Mouse (Mus musculus) cerebellum, adult 2 months (tissue): ENCODE data around the gene Cltc. TPM values are rescaled to one million over a fixed set of nuclear protein-coding genes. Genes with fewer than 3 reads are reported as not detected.

Experiments
- DNase-seq, 2 experiments: peaks; one replicate each; pipeline ENCODE4 v3.0.0; 2021
- H3K27ac ChIP-seq: fragments of 200-500 bp; 2 replicates; pipeline ENCODE4 v1.5.1; 2012; ENCODE audit warnings: low read length, control low read depth, inconsistent platforms; ENCODE audit not compliant: insufficient read depth
- H3K27me3 ChIP-seq: fragments of 200-500 bp; 2 replicates; pipeline ENCODE4 v1.6.1; 2012; ENCODE audit warnings: inconsistent platforms, mild to moderate bottlenecking, low read length, moderate library complexity; ENCODE audit not compliant: control insufficient read depth, insufficient read depth
- H3K4me1 ChIP-seq: fragments of 200-500 bp; 2 replicates; pipeline ENCODE4 v1.6.1; 2011; ENCODE audit warnings: low read length; ENCODE audit not compliant: control insufficient read depth, insufficient read depth
- H3K4me3 ChIP-seq: fragments of 200-500 bp; replicated peaks from 2 replicates; pipeline ENCODE3; 2011; ENCODE audit warnings: mild to moderate bottlenecking, low read depth, low read length, control low read depth; ENCODE audit not compliant: insufficient read depth
- CTCF ChIP-seq: fragments of 200-500 bp; IDR thresholded peaks from 2 replicates; pipeline ENCODE4 v1.5.1; 2011; ENCODE audit warnings: low read depth, mild to moderate bottlenecking, control low read depth, low read length, moderate library complexity, borderline replicate concordance; ENCODE audit not compliant: insufficient read depth
- POLR2A ChIP-seq: fragments of 200-500 bp; IDR thresholded peaks from 2 replicates; pipeline ENCODE4 v1.6.1; 2011; ENCODE audit warnings: low read length, control low read depth, borderline replicate concordance; ENCODE audit not compliant: insufficient read depth
- WGBS: fragments of 180-500 bp; shearing (Covaris S2); methylation state at CpG from one replicate; pipeline ENCODE4 v1.1.7; 2018; 5-methylcytosine and 5-hydroxymethylcytosine counted together
- polyA plus RNA-seq: library from polyadenylated mRNA; depleted of rRNA; stranded (reverse); fragments of >200 nt; gene quantifications from 2 replicates; pipeline ENCODE4 v1.2.3, GENCODE M21; 2012

The Cltc gene
- polyA plus RNA-seq, 1 experiment: 465 TPM

DNA sequence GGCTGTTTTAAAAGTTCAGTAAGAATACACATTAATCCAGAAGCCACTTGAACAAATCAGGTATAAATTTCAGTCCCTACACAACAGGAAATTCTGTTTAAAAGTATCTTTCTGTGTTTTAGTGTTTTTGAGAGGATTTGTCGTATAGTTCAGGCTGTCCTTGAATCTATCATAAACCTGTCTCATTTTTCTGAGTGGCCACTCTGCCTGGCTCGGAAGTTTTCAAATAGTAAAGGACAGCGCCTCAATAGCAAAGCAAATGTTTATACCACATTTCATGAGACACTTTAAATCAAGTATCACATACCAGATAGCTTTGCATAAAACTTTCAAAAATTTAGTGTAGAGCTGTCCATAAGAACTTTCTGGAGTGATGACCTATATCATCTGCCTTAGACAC, 39.0 kb downstream of the Cltc start:
- TF ChIP-seq CTCF (no peak), POLR2A (no peak)
- no peak overlapping the region for H3K27ac ChIP-seq
- DNase-seq: no peak
- no peaks in the 10 kb centered on the region for H3K4me1 ChIP-seq
- no peak overlapping the region for H3K4me3 ChIP-seq
- 96% methylated on average over 3 of the region's 3 CpGs for WGBS
- H3K27me3 ChIP-seq: no peaks in the 10 kb centered on the region

DNA sequence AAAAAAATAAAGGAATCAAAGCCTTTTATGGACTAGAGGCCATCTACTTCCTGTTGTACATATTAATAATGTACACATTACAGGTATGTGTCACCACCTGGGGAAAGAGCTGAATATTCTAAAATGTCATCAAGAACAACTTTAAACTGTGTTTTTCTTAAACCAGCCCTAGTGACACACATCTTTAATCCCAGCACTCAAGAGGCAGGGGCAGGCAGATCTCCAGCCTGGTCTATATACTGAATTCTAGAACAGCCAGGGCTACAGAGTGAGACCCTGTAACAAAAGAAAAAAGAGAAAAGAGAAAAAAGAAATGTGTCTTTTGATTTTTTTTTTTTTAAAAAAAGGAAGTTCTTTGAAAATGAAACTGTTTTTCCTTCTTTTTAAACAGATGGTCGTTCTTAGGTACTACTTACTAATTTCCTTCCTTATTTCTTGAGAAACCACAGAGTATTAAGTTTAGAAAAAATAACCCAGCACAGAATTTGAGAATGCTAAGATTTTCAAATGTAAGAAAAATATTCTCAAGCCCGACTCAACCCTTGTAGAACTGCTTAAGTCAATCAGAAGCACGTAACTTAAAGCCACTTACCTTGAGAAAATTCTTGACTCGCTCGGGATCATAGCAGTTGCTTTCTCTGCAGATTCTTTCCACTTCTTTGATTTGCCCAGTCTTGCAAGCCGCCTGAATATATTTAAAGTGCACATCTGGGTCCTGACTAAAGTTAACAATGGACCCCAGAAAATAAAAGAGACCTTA, 39.9 kb downstream of the Cltc start:
- Histone ChIP-seq H3K4me3 (no peak overlapping the region), H3K27me3 (no peaks in the 10 kb centered on the region), H3K4me1 (no peaks in the 10 kb centered on the region), H3K27ac (no peak overlapping the region)
- no peak for TF ChIP-seq POLR2A
- TF ChIP-seq CTCF: no peak
- WGBS: 93% methylated on average over 6 of the region's 6 CpGs
- DNase-seq: no peak

DNA sequence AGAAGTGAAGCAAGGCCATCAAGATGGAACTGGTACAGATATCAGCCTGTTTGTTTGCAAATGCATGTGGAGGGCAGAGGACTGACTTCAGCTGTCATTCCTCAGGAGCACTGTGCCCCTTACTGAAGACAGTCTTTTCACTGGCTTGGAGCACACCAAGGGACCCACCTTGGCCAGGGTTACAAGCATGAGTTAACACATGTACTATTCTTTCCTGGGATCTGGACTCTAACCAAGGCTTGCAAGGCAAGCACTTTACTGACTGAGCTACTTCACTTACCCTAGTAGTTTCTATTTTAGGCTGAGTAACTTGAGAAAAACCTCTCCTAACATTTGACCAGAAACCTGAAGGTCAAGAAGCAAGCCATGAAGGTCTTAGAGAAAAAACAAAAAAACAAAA, 42.8 kb downstream of the Cltc start:
- Histone ChIP-seq H3K4me1 (no peaks in the 10 kb centered on the region), H3K4me3 (no peak overlapping the region), H3K27ac (no peak overlapping the region), H3K27me3 (no peaks in the 10 kb centered on the region)
- TF ChIP-seq POLR2A: no peak
- TF ChIP-seq CTCF: no peak
- no peak for DNase-seq

DNA sequence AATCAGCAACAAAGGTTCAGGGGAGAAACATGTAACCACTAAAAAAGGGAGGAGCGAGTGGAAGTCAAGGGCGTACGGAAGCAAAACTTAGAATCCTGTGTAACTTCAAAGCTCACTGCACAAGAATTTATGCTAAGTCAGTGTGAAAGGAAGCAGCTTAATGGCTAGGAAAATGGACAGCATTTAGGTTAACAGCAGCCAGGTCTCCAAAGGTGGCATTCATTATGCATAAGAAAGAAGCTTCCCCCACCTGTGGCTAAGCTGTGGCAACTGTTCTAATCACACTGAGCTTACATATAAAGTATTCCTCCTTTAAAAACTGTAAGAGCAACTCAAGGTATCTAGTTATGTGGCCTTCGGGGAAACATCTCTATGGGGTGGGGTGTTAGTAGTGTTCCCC, 56.2 kb downstream of the Cltc start:
- 93% methylated on average over 4 of the region's 4 CpGs for WGBS
- Histone ChIP-seq H3K4me3 (no peak overlapping the region), H3K27me3 (no peaks in the 10 kb centered on the region), H3K4me1 (no peaks in the 10 kb centered on the region), H3K27ac (no peak overlapping the region)
- DNase-seq: no peak
- no peak for TF ChIP-seq POLR2A
- TF ChIP-seq CTCF: no peak

DNA sequence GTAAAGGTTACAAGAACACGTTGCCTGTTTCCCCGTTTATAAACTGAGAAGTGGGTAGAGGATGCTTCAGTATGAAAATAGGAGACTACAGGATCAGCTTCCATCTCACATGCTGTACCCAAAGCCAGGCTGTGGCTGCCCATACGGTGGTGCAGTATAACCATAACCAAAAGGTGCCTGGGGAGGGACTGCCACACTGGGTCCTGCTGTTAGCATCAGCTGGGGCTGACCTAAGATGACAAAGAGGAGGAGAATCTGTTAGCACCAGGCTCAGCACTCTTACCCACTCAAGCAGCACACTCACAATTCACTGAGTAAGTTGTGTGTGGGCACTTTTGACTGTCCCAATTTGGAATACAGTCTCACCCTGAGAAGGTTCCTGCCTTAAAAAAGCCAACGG, 61.9 kb downstream of the Cltc start:
- TF ChIP-seq POLR2A (no peak), CTCF (no peak)
- Histone ChIP-seq H3K4me3 (no peak overlapping the region), H3K27ac (no peak overlapping the region), H3K27me3 (no peaks in the 10 kb centered on the region), H3K4me1 (no peaks in the 10 kb centered on the region)
- WGBS: 73% methylated on average over 4 of the region's 4 CpGs
- no peak for DNase-seq

DNA sequence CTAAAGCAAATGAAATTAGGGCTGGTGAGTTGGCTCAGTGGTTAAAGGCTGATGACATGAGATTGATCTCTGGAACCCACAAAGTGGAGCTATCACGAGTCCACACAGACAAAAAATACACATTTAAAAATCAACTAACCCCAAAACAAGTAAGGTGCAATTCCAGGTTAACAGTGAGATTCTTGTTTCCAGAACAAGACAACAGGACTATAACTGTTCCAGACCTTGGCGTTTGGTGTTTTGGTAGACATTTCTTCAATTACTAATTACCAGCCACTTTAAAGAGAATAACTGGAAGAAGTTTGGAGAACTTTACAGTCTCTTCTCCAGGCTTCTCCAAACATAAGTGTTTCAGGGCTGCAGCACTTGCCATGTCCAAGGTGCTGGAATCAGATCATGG, 64.8 kb downstream of the Cltc start:
- TF ChIP-seq POLR2A (no peak), CTCF (no peak)
- Histone ChIP-seq H3K27ac (no peak overlapping the region), H3K4me1 (no peaks in the 10 kb centered on the region), H3K4me3 (no peak overlapping the region), H3K27me3 (no peaks in the 10 kb centered on the region)
- DNase-seq: no peak
- WGBS: 86% methylated on average over 2 of the region's 2 CpGs

DNA sequence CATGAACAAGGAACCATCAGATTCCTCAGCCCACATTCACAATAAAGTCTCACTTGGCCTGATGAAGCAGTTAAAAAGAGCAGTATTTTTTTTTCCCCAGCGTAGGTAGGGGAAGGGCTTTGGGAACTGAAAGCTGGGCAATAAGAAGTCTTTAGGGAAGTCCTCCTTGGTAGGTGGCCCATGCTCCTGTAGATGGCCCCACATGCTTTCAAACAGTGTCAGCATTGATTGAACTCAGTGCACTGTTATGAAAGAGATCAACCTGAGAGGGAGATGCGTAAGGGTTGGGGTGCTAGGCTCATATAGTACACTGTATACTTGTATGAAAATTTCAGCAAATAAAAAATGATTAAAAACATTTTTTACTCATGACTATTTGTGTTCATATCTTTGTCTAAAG, 65.4 kb downstream of the Cltc start:
- no peak for TF ChIP-seq POLR2A
- TF ChIP-seq CTCF: no peak
- H3K4me3 ChIP-seq: no peak overlapping the region
- no peaks in the 10 kb centered on the region for H3K27me3 ChIP-seq
- H3K27ac ChIP-seq: no peak overlapping the region
- DNase-seq: no peak
- 85% methylated on average over 2 of the region's 2 CpGs for WGBS
- H3K4me1 ChIP-seq: no peaks in the 10 kb centered on the region

DNA sequence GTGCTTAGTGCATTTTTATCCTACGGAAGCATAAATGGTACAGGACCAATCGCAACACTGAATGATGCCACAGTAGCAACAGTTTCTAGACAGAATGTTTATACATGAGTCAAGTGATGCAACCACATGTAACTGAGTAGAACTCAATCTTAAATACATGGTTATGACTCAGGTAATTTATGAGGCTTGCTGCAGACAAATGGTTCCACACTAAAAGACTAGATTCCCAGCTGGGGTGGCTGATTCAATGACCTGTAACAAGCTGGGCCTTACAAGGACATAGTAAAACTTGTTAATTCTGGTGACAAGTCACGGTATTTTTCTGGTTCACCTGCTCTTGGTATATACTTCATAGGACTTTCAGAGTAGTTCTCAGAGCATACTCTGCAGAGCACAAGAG, 65.9 kb downstream of the Cltc start:
- DNase-seq: no peak
- TF ChIP-seq CTCF: no peak
- TF ChIP-seq POLR2A: no peak
- Histone ChIP-seq H3K4me3 (no peak overlapping the region), H3K27ac (no peak overlapping the region), H3K27me3 (no peaks in the 10 kb centered on the region), H3K4me1 (no peaks in the 10 kb centered on the region)
- 91% methylated on average over 3 of the region's 3 CpGs for WGBS

DNA sequence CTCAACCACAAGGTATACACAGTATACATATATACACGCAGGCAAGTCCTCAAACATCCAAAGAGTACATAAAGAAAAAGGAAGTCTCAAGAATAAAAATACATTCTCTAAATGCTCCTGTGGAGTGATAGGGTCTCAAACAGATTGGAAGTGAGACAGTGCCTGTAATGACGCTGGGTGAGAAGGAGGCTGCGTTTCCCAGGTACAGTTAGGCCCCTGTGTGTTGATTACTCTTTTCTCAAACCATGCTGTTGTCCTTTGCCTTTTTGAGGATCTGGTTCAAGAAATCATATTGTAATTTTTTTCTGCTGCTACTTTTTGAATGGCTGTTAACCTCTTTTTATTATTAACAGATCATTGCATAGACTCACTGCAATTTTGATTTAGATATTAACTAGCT, 67.0 kb downstream of the Cltc start:
- DNase-seq: no peak
- TF ChIP-seq CTCF (no peak), POLR2A (no peak)
- Histone ChIP-seq H3K27ac (no peak overlapping the region), H3K4me1 (no peaks in the 10 kb centered on the region), H3K27me3 (no peaks in the 10 kb centered on the region), H3K4me3 (no peak overlapping the region)
- WGBS: 88% methylated on average over 3 of the region's 3 CpGs
